Mouse (Mus musculus) kidney, embryonic 14.5 days (tissue): ENCODE data around the gene Wdr25. TPM values are rescaled to one million over a fixed set of nuclear protein-coding genes. Genes with fewer than 3 reads are reported as not detected.

Experiments used
- ATAC-seq: fragments of 200-750 bp; cut with Nextera tagmentation; 2 replicates; pipeline ENCODE4 v1.8.0; 2017; ENCODE audit warnings: moderate number of reproducible peaks, mild to moderate bottlenecking, moderate TSS enrichment, moderate library complexity; ENCODE audit not compliant: low FRiP score, low TSS enrichment
- H3K27ac ChIP-seq: fragments of 300-500 bp; sonication (generic); 2 replicates; pipeline ENCODE4 v1.5.1; 2014; ENCODE audit warnings: low read depth, mild to moderate bottlenecking, low read length, moderate library complexity, mixed read lengths
- H3K27me3 ChIP-seq: fragments of 300-500 bp; sonication (generic); 2 replicates; pipeline ENCODE4 v1.6.1; 2014; ENCODE audit warnings: mild to moderate bottlenecking, low read length; ENCODE audit not compliant: control insufficient read depth, insufficient read depth
- H3K36me3 ChIP-seq: fragments of 300-500 bp; sonication (generic); 2 replicates; pipeline ENCODE4 v1.6.1; 2014; ENCODE audit warnings: low read length, mixed read lengths; ENCODE audit not compliant: control insufficient read depth, insufficient read depth
- H3K4me1 ChIP-seq: fragments of 300-500 bp; sonication (generic); 2 replicates; pipeline ENCODE4 v1.6.1; 2014; ENCODE audit warnings: low read length, mixed read lengths; ENCODE audit not compliant: control insufficient read depth, insufficient read depth
- H3K4me2 ChIP-seq: fragments of 300-500 bp; sonication (generic); replicated peaks from 2 replicates; pipeline ENCODE4 v1.6.1; 2014; ENCODE audit warnings: low read depth, mild to moderate bottlenecking, low read length
- H3K4me3 ChIP-seq: fragments of 300-500 bp; sonication (generic); 2 replicates; pipeline ENCODE4 v1.5.1; 2014; ENCODE audit warnings: mild to moderate bottlenecking, low read length
- H3K9ac ChIP-seq: fragments of 300-500 bp; sonication (generic); 2 replicates; pipeline ENCODE4 v1.6.1; 2014; ENCODE audit warnings: low read depth, mild to moderate bottlenecking, low read length, moderate library complexity
- H3K9me3 ChIP-seq: fragments of 300-500 bp; sonication (generic); 2 replicates; pipeline ENCODE4 v1.6.1; 2016; ENCODE audit warnings: low read length; ENCODE audit not compliant: control insufficient read depth
- WGBS: fragments of 180-500 bp; shearing (Covaris S2); extraction: QIAGEN DNeasy Blood & Tissue Kit; methylation state at CpG from one replicate; pipeline ENCODE4 v1.1.7; 2014; 5-methylcytosine and 5-hydroxymethylcytosine counted together
- polyA plus RNA-seq: library from polyadenylated mRNA; unstranded; fragments of >200 nt; fragmentation: Nextera tagmentation; extraction: Ambion mirVana; gene quantifications from 2 replicates; pipeline ENCODE4 v1.2.1, GENCODE M21; 2014

Wdr25 gene
- polyA plus RNA-seq, 1 experiment from 2014 or later: 6.0 TPM

- Histone ChIP-seq H3K4me2 (peak overlapping the region; percentile 49; the same call in 1 of the 2 replicates), H3K36me3 (no peaks in the 10 kb centered on the region), H3K9ac (no peak overlapping the region), H3K4me1 (peaks cover 15% of the 10 kb centered on the region), H3K9me3 (no peaks in the 10 kb centered on the region), H3K27me3 (no peaks in the 10 kb centered on the region), H3K27ac (no peak overlapping the region), H3K4me3 (no peak overlapping the region)
- WGBS: 67% methylated on average over 7 of the region's 7 CpGs
- no peak for ATAC-seq
Measured at GRCm38 (mm10) chr12:108958483-108958882, 65.1 kb downstream of the Wdr25 start.

- peak; percentile 53; the same call in 1 of the 2 replicates for ATAC-seq
- H3K4me3 ChIP-seq: peak overlapping the region; percentile 28
- peak overlapping the region; percentile 49 for H3K4me2 ChIP-seq
- H3K27me3 ChIP-seq: no peaks in the 10 kb centered on the region
- WGBS: 1% methylated on average over 23 of the region's 23 CpGs
- no peaks in the 10 kb centered on the region for H3K36me3 ChIP-seq
- 0 out of 2 replicates have a peak overlapping the region, but pooled peaks have one; percentile 18 for H3K9ac ChIP-seq
- peaks cover 9% of the 10 kb centered on the region for H3K4me1 ChIP-seq
- H3K27ac ChIP-seq: no peak overlapping the region
- no peaks in the 10 kb centered on the region for H3K9me3 ChIP-seq
Measured at GRCm38 (mm10) chr12:108958991-108959638, 65.7 kb downstream of the Wdr25 start.

GRCm38 (mm10) chr12:108959639-108960219, 66.3 kb downstream of the Wdr25 start:
- H3K27me3 ChIP-seq: no peaks in the 10 kb centered on the region
- WGBS: 25% methylated on average over 12 of the region's 12 CpGs
- no peaks in the 10 kb centered on the region for H3K36me3 ChIP-seq
- no peak overlapping the region for H3K27ac ChIP-seq
- H3K9ac ChIP-seq: 0 out of 2 replicates have a peak overlapping the region, but pooled peaks have one; percentile 18
- H3K4me1 ChIP-seq: peaks cover 8% of the 10 kb centered on the region; the same call in 1 of the 2 replicates
- H3K4me2 ChIP-seq: peak overlapping the region; percentile 49
- peak overlapping the region; percentile 28 for H3K4me3 ChIP-seq
- no peaks in the 10 kb centered on the region for H3K9me3 ChIP-seq
- ATAC-seq: peak; percentile 59; the same call in 1 of the 2 replicates

- Histone ChIP-seq H3K27me3 (no peaks in the 10 kb centered on the region), H3K4me1 (peaks cover 8% of the 10 kb centered on the region; the same call in 1 of the 2 replicates), H3K9ac (no peak overlapping the region), H3K36me3 (no peaks in the 10 kb centered on the region), H3K9me3 (no peaks in the 10 kb centered on the region), H3K4me3 (no peak overlapping the region), H3K4me2 (no peak overlapping the region), H3K27ac (no peak overlapping the region)
- ATAC-seq: no peak
- 47% methylated on average over 10 of the region's 10 CpGs for WGBS
Measured at GRCm38 (mm10) chr12:108960225-108960624, 66.8 kb downstream of the Wdr25 start.

- no peak overlapping the region for H3K4me3 ChIP-seq
- no peak overlapping the region for H3K27ac ChIP-seq
- no peak for ATAC-seq
- H3K9me3 ChIP-seq: no peaks in the 10 kb centered on the region
- H3K4me1 ChIP-seq: no peaks in the 10 kb centered on the region
- H3K36me3 ChIP-seq: no peaks in the 10 kb centered on the region
- 74% methylated on average over 4 of the region's 4 CpGs for WGBS
- H3K9ac ChIP-seq: no peak overlapping the region
- H3K4me2 ChIP-seq: no peak overlapping the region
- H3K27me3 ChIP-seq: no peaks in the 10 kb centered on the region
Measured at GRCm38 (mm10) chr12:108967631-108968030, 74.2 kb downstream of the Wdr25 start.

- no peak overlapping the region for H3K4me3 ChIP-seq
- H3K9ac ChIP-seq: no peak overlapping the region
- H3K4me1 ChIP-seq: no peaks in the 10 kb centered on the region
- WGBS: 87% methylated on average over 10 of the region's 10 CpGs
- no peak for ATAC-seq
- H3K9me3 ChIP-seq: no peaks in the 10 kb centered on the region
- H3K27me3 ChIP-seq: no peaks in the 10 kb centered on the region
- no peak overlapping the region for H3K27ac ChIP-seq
- H3K4me2 ChIP-seq: no peak overlapping the region
- H3K36me3 ChIP-seq: no peaks in the 10 kb centered on the region
Measured at GRCm38 (mm10) chr12:108968031-108968430, 74.6 kb downstream of the Wdr25 start.

GRCm38 (mm10) chr12:108971446-108971845, 78.0 kb downstream of the Wdr25 start:
- Histone ChIP-seq H3K36me3 (no peaks in the 10 kb centered on the region), H3K27me3 (no peaks in the 10 kb centered on the region), H3K4me1 (no peaks in the 10 kb centered on the region), H3K9ac (no peak overlapping the region), H3K9me3 (no peaks in the 10 kb centered on the region), H3K4me3 (no peak overlapping the region), H3K27ac (no peak overlapping the region), H3K4me2 (no peak overlapping the region)
- no peak for ATAC-seq
- WGBS: 55% methylated on average over 9 of the region's 9 CpGs

- 87% methylated on average over 14 of the region's 14 CpGs for WGBS
Measured at GRCm38 (mm10) chr12:108972234-108972633, 78.8 kb downstream of the Wdr25 start.

GRCm38 (mm10) chr12:108979977-108980376, 86.5 kb downstream of the Wdr25 start:
- Histone ChIP-seq H3K4me1 (no peaks in the 10 kb centered on the region), H3K9me3 (no peaks in the 10 kb centered on the region), H3K9ac (no peak overlapping the region), H3K27ac (no peak overlapping the region), H3K36me3 (no peaks in the 10 kb centered on the region), H3K27me3 (no peaks in the 10 kb centered on the region), H3K4me3 (no peak overlapping the region), H3K4me2 (no peak overlapping the region)
- no peak; the same call in 1 of the 2 replicates for ATAC-seq
- WGBS: 32% methylated on average over 10 of the region's 10 CpGs

More at GRCm38 (mm10) chr12:108972234-108972633, 78.8 kb downstream of the Wdr25 start:
- Histone ChIP-seq H3K4me2 (no peak overlapping the region), H3K9ac (no peak overlapping the region), H3K27me3 (no peaks in the 10 kb centered on the region), H3K4me1 (no peaks in the 10 kb centered on the region), H3K36me3 (no peaks in the 10 kb centered on the region), H3K4me3 (no peak overlapping the region), H3K27ac (no peak overlapping the region), H3K9me3 (no peaks in the 10 kb centered on the region)
- ATAC-seq: no peak
